Mouse (Mus musculus): ENCODE results near the gene Ndufc1. TPM values are rescaled to one million over a fixed set of nuclear protein-coding genes. Genes with fewer than 3 reads are reported as not detected.

The Ndufc1 gene
- polyA plus RNA-seq, 1 experiment from 2014 or later, result 875 TPM

DNA sequence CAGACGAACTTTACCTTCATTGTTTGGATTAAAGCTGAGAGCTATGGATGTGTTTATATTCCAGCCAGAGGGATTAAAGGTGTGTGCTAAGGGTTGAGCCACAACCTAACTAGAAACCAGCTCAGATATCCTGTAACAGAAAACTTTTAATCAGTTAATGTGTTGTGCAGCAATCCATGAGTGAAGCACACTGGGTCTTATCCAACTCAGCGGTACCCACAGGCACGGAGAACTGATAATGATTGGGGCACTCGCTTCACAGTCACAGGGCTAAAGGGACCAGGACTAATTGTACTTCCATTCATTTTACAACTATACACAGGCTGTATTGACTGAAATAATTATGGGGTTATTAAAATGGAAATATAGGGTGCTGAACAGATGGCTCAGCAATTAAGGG is 41.9 kb downstream of the Ndufc1 start:
- H3K27ac ChIP-seq (ENCODE audit: low read depth, low read length), result no peak overlapping the region
- H3K4me2 ChIP-seq (ENCODE audit: low read length), result no peak overlapping the region
- peaks cover 5% of the 10 kb centered on the region; the same call in 1 of the 2 replicates for H3K4me1 ChIP-seq (ENCODE audit: control insufficient read depth, insufficient read depth, low read length)
- 55% methylated on average over 4 of the region's 4 CpGs for WGBS
- H3K36me3 ChIP-seq (ENCODE audit: control insufficient read depth, insufficient read depth, low read length), result no peaks in the 10 kb centered on the region
- DNase-seq (ENCODE audit: low spot score), result no peak
- no peak for ATAC-seq
- no peaks in the 10 kb centered on the region for H3K27me3 ChIP-seq (replicated peaks; ENCODE audit: control insufficient read depth, insufficient read depth, low read length)
- no peak overlapping the region for H3K4me3 ChIP-seq (ENCODE audit: low read depth, low read length)
- no peaks in the 10 kb centered on the region for H3K9me3 ChIP-seq (replicated peaks; ENCODE audit: control insufficient read depth, low read length)
- no peak overlapping the region for H3K9ac ChIP-seq (ENCODE audit: low read length)

- Histone ChIP-seq H3K9me3 (replicated peaks; ENCODE audit: control insufficient read depth, low read length) (no peaks in the 10 kb centered on the region), H3K4me3 (ENCODE audit: low read depth, low read length) (peak overlapping the region; percentile 32; the same call in 1 of the 2 replicates), H3K4me1 (ENCODE audit: control insufficient read depth, insufficient read depth, low read length) (peaks cover 5% of the 10 kb centered on the region; the same call in 1 of the 2 replicates), H3K4me2 (ENCODE audit: low read length) (peak overlapping the region; percentile 74), H3K27ac (ENCODE audit: low read depth, low read length) (no peak overlapping the region), H3K27me3 (replicated peaks; ENCODE audit: control insufficient read depth, insufficient read depth, low read length) (no peaks in the 10 kb centered on the region), H3K9ac (ENCODE audit: low read length) (peak overlapping the region; percentile 59; the same call in 1 of the 2 replicates), H3K36me3 (ENCODE audit: control insufficient read depth, insufficient read depth, low read length) (no peaks in the 10 kb centered on the region)
- WGBS, result 8% methylated on average over 3 of the region's 3 CpGs
- DNase-seq (ENCODE audit: low spot score) (no peak), ATAC-seq (no peak; the same call in 1 of the 2 replicates)
Observed at GRCm38 (mm10) chr3:51365517-51365882, 43.3 kb downstream of the Ndufc1 start.

DNA sequence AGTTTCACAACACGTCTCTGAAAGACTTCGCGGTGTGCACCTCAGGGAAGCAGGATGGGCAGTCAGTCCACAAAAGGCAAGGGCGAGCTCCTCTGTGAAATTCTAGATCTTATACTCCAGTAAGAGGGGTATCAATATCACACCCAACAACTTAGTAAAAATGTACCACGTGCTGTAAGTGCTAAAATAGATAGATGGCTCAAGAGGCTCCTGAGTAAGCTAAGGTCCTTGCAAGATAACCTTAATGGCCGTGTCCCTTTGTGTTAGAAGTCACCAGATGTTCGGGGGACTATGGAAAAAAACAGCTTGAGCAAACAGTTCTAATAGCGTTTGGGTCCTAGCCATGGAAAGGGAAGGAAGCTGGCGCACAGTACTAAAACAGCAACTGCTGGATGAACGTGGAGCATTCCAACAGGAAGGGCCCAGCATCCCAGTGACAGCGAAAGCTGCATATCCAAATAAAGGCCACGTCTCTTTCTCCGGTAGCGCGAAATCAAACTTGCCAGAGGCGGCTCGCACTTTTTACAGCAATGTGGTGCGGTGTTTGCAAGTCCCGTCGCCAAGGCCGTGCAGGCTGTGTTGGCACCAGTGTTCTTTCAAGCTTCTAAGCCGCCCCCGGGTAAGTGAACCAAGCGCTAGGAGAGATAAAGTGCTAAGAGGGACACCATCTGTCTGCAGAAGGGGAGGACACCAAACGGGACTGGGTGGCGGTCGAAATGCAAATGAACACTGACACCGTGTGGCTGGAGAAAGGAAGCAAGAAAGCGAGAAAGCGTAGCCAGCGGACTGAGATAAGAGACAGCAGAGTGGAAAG is 43.9 kb downstream of the Ndufc1 start:
- 6% methylated on average over 31 of the region's 31 CpGs for WGBS
- H3K9ac ChIP-seq (ENCODE audit: low read length), result peak overlapping the region; percentile 59
- peak; percentile 96 for ATAC-seq
- peak overlapping the region; percentile 32 for H3K4me3 ChIP-seq (ENCODE audit: low read depth, low read length)
- peak; percentile 92 for DNase-seq (ENCODE audit: low spot score)
- peak overlapping the region; percentile 74 for H3K4me2 ChIP-seq (ENCODE audit: low read length)
- H3K27ac ChIP-seq (ENCODE audit: low read depth, low read length), result no peak overlapping the region
- H3K9me3 ChIP-seq (replicated peaks; ENCODE audit: control insufficient read depth, low read length), result no peaks in the 10 kb centered on the region
- peaks cover 5% of the 10 kb centered on the region; the same call in 1 of the 2 replicates for H3K4me1 ChIP-seq (ENCODE audit: control insufficient read depth, insufficient read depth, low read length)
- no peaks in the 10 kb centered on the region for H3K27me3 ChIP-seq (replicated peaks; ENCODE audit: control insufficient read depth, insufficient read depth, low read length)
- H3K36me3 ChIP-seq (ENCODE audit: control insufficient read depth, insufficient read depth, low read length), result no peaks in the 10 kb centered on the region

- H3K27me3 ChIP-seq (replicated peaks; ENCODE audit: control insufficient read depth, insufficient read depth, low read length), result 0 out of 2 replicates have a peak, but pooled peaks cover 8% of the 10 kb centered on the region
- no peaks in the 10 kb centered on the region for H3K9me3 ChIP-seq (replicated peaks; ENCODE audit: control insufficient read depth, low read length)
- peaks cover 5% of the 10 kb centered on the region; the same call in 1 of the 2 replicates for H3K4me1 ChIP-seq (ENCODE audit: control insufficient read depth, insufficient read depth, low read length)
- H3K36me3 ChIP-seq (ENCODE audit: control insufficient read depth, insufficient read depth, low read length), result no peaks in the 10 kb centered on the region
- H3K4me2 ChIP-seq (ENCODE audit: low read length), result no peak overlapping the region
- H3K27ac ChIP-seq (ENCODE audit: low read depth, low read length), result no peak overlapping the region
- no peak overlapping the region for H3K4me3 ChIP-seq (ENCODE audit: low read depth, low read length)
- ATAC-seq (no peak), DNase-seq (ENCODE audit: low spot score) (no peak)
- 23% methylated on average over 9 of the region's 9 CpGs for WGBS
- no peak overlapping the region for H3K9ac ChIP-seq (ENCODE audit: low read length)
Observed at GRCm38 (mm10) chr3:51361066-51361465, 47.7 kb downstream of the Ndufc1 start.

DNA sequence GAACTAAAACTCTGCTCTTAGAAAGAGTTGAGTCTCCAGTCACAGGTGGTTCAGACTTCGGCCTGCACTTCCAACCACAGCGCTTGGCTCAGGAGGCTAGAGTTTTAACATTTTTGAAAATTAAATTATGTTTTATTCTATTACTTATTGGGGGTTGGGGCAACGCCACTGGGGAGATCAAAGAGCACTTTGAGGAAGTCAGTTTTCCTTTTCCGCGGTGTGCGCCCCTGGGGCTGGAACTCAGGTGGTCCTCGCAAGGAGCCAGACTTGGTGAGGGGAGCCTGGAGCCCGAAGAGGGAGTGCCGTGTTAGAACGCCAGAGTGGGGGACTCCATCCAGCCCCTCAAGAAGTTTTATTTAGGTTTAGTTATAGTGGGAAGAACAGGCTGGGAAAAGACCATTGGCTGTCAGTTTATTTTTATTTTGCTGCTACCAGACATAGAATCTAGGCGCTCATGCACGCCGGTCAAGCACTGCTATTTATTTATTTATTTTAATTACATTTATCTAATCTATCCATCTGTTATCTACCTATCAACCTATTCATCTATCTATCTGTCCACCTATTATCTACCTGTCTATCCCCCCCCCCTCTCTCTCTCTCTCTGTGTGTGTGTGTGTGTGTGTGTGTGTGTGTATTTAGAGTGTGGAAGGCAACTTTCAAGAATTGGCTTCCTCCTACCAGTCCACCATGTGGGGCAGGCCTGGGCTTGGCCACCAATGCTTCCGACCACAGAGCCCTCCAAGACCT is 49.1 kb downstream of the Ndufc1 start:
- peaks cover 1% of the 10 kb centered on the region; the same call in 1 of the 2 replicates for H3K4me1 ChIP-seq (ENCODE audit: control insufficient read depth, insufficient read depth, low read length)
- H3K4me3 ChIP-seq (ENCODE audit: low read depth, low read length), result no peak overlapping the region
- H3K27me3 ChIP-seq (replicated peaks; ENCODE audit: control insufficient read depth, insufficient read depth, low read length), result 0 out of 2 replicates have a peak, but pooled peaks cover 8% of the 10 kb centered on the region
- H3K27ac ChIP-seq (ENCODE audit: low read depth, low read length), result no peak overlapping the region
- H3K9ac ChIP-seq (ENCODE audit: low read length), result no peak overlapping the region
- peak overlapping the region; percentile 59 for H3K4me2 ChIP-seq (ENCODE audit: low read length)
- ATAC-seq (no peak), DNase-seq (ENCODE audit: low spot score) (no peak)
- 35% methylated on average over 14 of the region's 14 CpGs for WGBS
- no peaks in the 10 kb centered on the region for H3K9me3 ChIP-seq (replicated peaks; ENCODE audit: control insufficient read depth, low read length)
- no peaks in the 10 kb centered on the region for H3K36me3 ChIP-seq (ENCODE audit: control insufficient read depth, insufficient read depth, low read length)

- H3K4me3 ChIP-seq (ENCODE audit: low read depth, low read length), result peak overlapping the region; percentile 38
- H3K27me3 ChIP-seq (replicated peaks; ENCODE audit: control insufficient read depth, insufficient read depth, low read length), result 0 out of 2 replicates have a peak, but pooled peaks cover 8% of the 10 kb centered on the region
- H3K27ac ChIP-seq (ENCODE audit: low read depth, low read length), result no peak overlapping the region
- DNase-seq (ENCODE audit: low spot score) (peak; percentile 58), ATAC-seq (peak; percentile 57)
- H3K4me1 ChIP-seq (ENCODE audit: control insufficient read depth, insufficient read depth, low read length), result no peaks in the 10 kb centered on the region
- H3K4me2 ChIP-seq (ENCODE audit: low read length), result peak overlapping the region; percentile 59
- no peaks in the 10 kb centered on the region for H3K36me3 ChIP-seq (ENCODE audit: control insufficient read depth, insufficient read depth, low read length)
- WGBS, result under 1% methylated on average over 49 of the region's 50 CpGs
- H3K9ac ChIP-seq (ENCODE audit: low read length), result peak overlapping the region; percentile 53
- no peaks in the 10 kb centered on the region for H3K9me3 ChIP-seq (replicated peaks; ENCODE audit: control insufficient read depth, low read length)
Observed at GRCm38 (mm10) chr3:51358660-51359557, 49.9 kb downstream of the Ndufc1 start.

DNA sequence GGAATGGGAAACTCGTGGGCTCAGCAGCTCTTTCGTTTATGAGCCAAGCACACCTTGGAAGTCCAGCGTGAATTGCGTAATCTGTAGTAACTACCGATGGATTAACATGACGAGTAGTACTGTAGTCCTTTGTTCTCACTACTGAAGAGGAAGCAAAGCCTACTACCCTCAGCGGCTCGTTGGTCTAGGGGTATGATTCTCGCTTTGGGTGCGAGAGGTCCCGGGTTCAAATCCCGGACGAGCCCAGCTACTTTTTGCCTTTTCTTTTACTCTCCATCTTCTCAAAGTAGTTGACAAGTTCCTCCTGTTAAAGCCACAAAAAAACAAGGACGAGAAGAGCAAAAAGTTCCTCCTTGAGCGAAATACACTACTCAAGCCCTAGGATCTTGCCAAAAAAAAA is 50.6 kb downstream of the Ndufc1 start:
- Histone ChIP-seq H3K27ac (ENCODE audit: low read depth, low read length) (no peak overlapping the region), H3K4me3 (ENCODE audit: low read depth, low read length) (peak overlapping the region; percentile 38), H3K9ac (ENCODE audit: low read length) (no peak overlapping the region), H3K27me3 (replicated peaks; ENCODE audit: control insufficient read depth, insufficient read depth, low read length) (0 out of 2 replicates have a peak, but pooled peaks cover 8% of the 10 kb centered on the region), H3K4me2 (ENCODE audit: low read length) (peak overlapping the region; percentile 59), H3K9me3 (replicated peaks; ENCODE audit: control insufficient read depth, low read length) (no peaks in the 10 kb centered on the region), H3K4me1 (ENCODE audit: control insufficient read depth, insufficient read depth, low read length) (no peaks in the 10 kb centered on the region), H3K36me3 (ENCODE audit: control insufficient read depth, insufficient read depth, low read length) (no peaks in the 10 kb centered on the region)
- under 1% methylated on average over 15 of the region's 15 CpGs for WGBS
- DNase-seq (ENCODE audit: low spot score) (peak; percentile 59), ATAC-seq (peak; percentile 50; the same call in 1 of the 2 replicates)

DNA sequence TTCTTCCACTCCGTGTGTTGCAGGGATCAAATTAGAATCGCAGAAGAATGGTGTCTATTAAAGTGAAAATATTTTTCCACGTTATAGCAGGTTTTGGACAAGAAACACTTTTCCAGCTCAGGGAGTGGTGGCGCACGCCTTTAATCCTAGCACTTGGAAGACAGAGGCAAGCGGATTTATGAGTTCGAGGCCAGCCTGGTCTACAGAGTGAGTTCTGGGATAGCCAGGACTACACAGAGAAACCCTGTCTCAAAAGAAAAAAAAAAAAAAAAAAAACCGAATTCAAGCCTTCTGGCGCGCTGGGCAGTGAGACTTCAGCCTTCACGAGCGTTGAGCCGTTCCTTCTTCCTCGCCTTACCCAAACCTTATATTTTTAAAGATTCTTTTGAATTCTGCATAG is 51.2 kb downstream of the Ndufc1 start:
- Histone ChIP-seq H3K4me1 (ENCODE audit: control insufficient read depth, insufficient read depth, low read length) (no peaks in the 10 kb centered on the region), H3K27me3 (replicated peaks; ENCODE audit: control insufficient read depth, insufficient read depth, low read length) (0 out of 2 replicates have a peak, but pooled peaks cover 8% of the 10 kb centered on the region), H3K27ac (ENCODE audit: low read depth, low read length) (no peak overlapping the region), H3K36me3 (ENCODE audit: control insufficient read depth, insufficient read depth, low read length) (no peaks in the 10 kb centered on the region), H3K9me3 (replicated peaks; ENCODE audit: control insufficient read depth, low read length) (no peaks in the 10 kb centered on the region), H3K4me3 (ENCODE audit: low read depth, low read length) (peak overlapping the region; percentile 38; the same call in 1 of the 2 replicates), H3K9ac (ENCODE audit: low read length) (no peak overlapping the region), H3K4me2 (ENCODE audit: low read length) (peak overlapping the region; percentile 59)
- WGBS, result 15% methylated on average over 14 of the region's 14 CpGs
- ATAC-seq (no peak), DNase-seq (ENCODE audit: low spot score) (no peak)
